Mouse (Mus musculus) gonadal fat pad, adult 2 months (tissue): ENCODE measurements at regions not wholly inside any gene's neighbourhood (a gene's known extent, or its start where the extent isn't known, plus 50 kb on each side); places are given as distances from the start of the nearest gene placed in this dataset.

Source experiments
- DNase-seq: peaks from one replicate; pipeline ENCODE4 v3.0.0-alpha.2; 2012; ENCODE audit warnings: low read depth

GRCm38 (mm10) chr14:58598867-58599266 lies 528.5 kb downstream of the Fgf9 start:
- no peak for DNase-seq

GRCm38 (mm10) chr14:58597810-58598209 lies 527.5 kb downstream of the Fgf9 start:
- DNase-seq = no peak

- DNase-seq = no peak
Measured at GRCm38 (mm10) chr14:58596936-58597335, 526.6 kb downstream of the Fgf9 start.

- DNase-seq = peak; percentile 82
Measured at GRCm38 (mm10) chr14:58581806-58582205, 511.5 kb downstream of the Fgf9 start.

- peak; percentile 83 for DNase-seq
Measured at GRCm38 (mm10) chr14:58570021-58570420, 499.7 kb downstream of the Fgf9 start.

- no peak for DNase-seq
Measured at GRCm38 (mm10) chr14:58567472-58567871, 497.1 kb downstream of the Fgf9 start.

GRCm38 (mm10) chr14:58563082-58563481 lies 492.7 kb downstream of the Fgf9 start:
- DNase-seq = no peak

- no peak for DNase-seq
Measured at GRCm38 (mm10) chr14:58550785-58551184, 480.4 kb downstream of the Fgf9 start.

- DNase-seq = no peak
Measured at GRCm38 (mm10) chr14:58545778-58546177, 475.4 kb downstream of the Fgf9 start.

- DNase-seq = no peak
Measured at GRCm38 (mm10) chr14:58543140-58543767, 472.9 kb downstream of the Fgf9 start.

- no peak for DNase-seq
Measured at GRCm38 (mm10) chr14:58538135-58538534, 467.8 kb downstream of the Fgf9 start.

- no peak for DNase-seq
Measured at GRCm38 (mm10) chr14:58520976-58521549, 450.7 kb downstream of the Fgf9 start.

GRCm38 (mm10) chr14:58520384-58520783 lies 450.0 kb downstream of the Fgf9 start:
- DNase-seq = no peak

GRCm38 (mm10) chr14:58519086-58519485 lies 448.7 kb downstream of the Fgf9 start:
- no peak for DNase-seq

- no peak for DNase-seq
Measured at GRCm38 (mm10) chr14:58516543-58516942, 446.2 kb downstream of the Fgf9 start.

GRCm38 (mm10) chr14:58512177-58512576 lies 441.8 kb downstream of the Fgf9 start:
- DNase-seq = no peak

GRCm38 (mm10) chr14:58511571-58511985 lies 441.2 kb downstream of the Fgf9 start:
- no peak for DNase-seq

- DNase-seq = no peak
Measured at GRCm38 (mm10) chr14:58510790-58511189, 440.4 kb downstream of the Fgf9 start.

GRCm38 (mm10) chr14:58509106-58509505 lies 438.8 kb downstream of the Fgf9 start:
- peak; percentile 61 for DNase-seq

GRCm38 (mm10) chr14:58506490-58506889 lies 436.1 kb downstream of the Fgf9 start:
- no peak for DNase-seq

- peak; percentile 44 for DNase-seq
Measured at GRCm38 (mm10) chr14:58505841-58506240, 435.5 kb downstream of the Fgf9 start.

GRCm38 (mm10) chr14:58502890-58503289 lies 432.5 kb downstream of the Fgf9 start:
- no peak for DNase-seq

GRCm38 (mm10) chr14:58500014-58500413 lies 429.7 kb downstream of the Fgf9 start:
- no peak for DNase-seq

GRCm38 (mm10) chr14:58499501-58499900 lies 429.2 kb downstream of the Fgf9 start:
- no peak for DNase-seq
